ENCODE assay signal across 1 mouse cellular context in genomic region chr13:51325298-51325697, GRCm38 (mm10).
TF ChIP-seq lines count a peak whose summit lies in the region.

No protein-coding gene starts in this region.

TF ChIP-seq in CH12.LX, 34 proteins besides CTCF, POLR2A, EP300 and RAD21 (continued from another document):
- TF ChIP-seq ZMIZ1 (IDR thresholded peaks at IDR 0.05; ENCODE audit: low read depth, low read length) (0 out of 2 replicates have a peak, but pooled peaks have one; percentile 50), ZKSCAN1 (IDR thresholded peaks at IDR 0.05; ENCODE audit: borderline replicate concordance, low read depth, low read length) (no peak), TCF12 (IDR thresholded peaks at IDR 0.05; ENCODE audit: low read depth, low read length) (peak; percentile 91), MAX (IDR thresholded peaks at IDR 0.05; ENCODE audit: low read length) (no peak; the same call in 1 of the 2 replicates), E2F4 (IDR thresholded peaks at IDR 0.05; ENCODE audit: insufficient replicate concordance, low read depth, low read length) (no peak), CHD1 (IDR thresholded peaks at IDR 0.05; ENCODE audit: low read depth, low read length) (no peak), NELFE (IDR thresholded peaks at IDR 0.05; ENCODE audit: low read depth, low read length) (peak; percentile 39; the same call in 1 of the 2 replicates), BHLHE40 (IDR thresholded peaks at IDR 0.05; ENCODE audit: low read depth, low read length) (peak; percentile 87), MXI1 (IDR thresholded peaks at IDR 0.05; ENCODE audit: low read depth, low read length) (0 out of 2 replicates have a peak, but pooled peaks have one; percentile 54), POLR2AphosphoS2 (IDR thresholded peaks at IDR 0.05; ENCODE audit: low read depth, low read length) (no peak), MAFK (IDR thresholded peaks at IDR 0.05; ENCODE audit: insufficient replicate concordance, low read length) (peak; percentile 89), JUND (conservative IDR thresholded peaks at IDR 0.05; ENCODE audit: low read depth, low read length) (no peak; the same call in 1 of the 2 replicates)
